Mouse (Mus musculus) frontal cortex, postnatal 36 days (tissue): ENCODE results near the gene Arhgap24.

Source experiments
- DNase-seq, 2 experiments: peaks; one replicate each; pipeline ENCODE4 v3.0.0; 2022; ENCODE audit warnings: low spot score in 2 of 2

Arhgap24 gene

DNA sequence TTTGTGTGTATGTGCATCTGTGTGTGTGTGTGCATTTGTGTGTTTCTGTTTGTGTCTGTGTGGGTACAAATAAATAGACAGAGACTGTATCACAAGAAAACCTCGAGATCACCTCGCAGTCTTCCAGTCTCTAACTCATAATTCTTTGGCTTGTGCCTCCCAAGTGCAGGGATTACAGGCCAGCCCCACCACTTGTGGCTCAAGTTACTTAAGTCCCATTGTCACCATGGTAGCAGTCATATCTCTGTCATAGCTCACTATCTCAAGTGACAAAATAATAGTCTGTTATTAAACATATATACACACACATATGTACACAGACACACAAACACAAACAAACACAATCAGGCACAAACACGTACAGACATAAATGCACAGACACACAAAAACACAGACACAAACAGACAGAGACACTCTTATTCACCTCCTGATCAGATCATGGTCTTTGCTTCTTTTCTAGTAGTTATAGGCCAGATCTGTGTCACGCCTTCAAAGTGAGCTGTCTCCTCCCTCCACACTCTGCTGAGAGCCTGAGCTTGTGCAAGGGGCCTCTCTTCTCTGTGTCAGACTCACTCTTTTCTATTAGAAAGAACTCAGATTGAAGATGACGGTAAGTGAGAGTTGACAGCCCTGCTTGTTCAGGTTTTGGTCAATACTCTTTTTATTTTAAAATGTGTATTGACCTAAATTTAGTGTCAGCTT is 261.5 kb downstream of the Arhgap24 start:
- no peak for DNase-seq

DNA sequence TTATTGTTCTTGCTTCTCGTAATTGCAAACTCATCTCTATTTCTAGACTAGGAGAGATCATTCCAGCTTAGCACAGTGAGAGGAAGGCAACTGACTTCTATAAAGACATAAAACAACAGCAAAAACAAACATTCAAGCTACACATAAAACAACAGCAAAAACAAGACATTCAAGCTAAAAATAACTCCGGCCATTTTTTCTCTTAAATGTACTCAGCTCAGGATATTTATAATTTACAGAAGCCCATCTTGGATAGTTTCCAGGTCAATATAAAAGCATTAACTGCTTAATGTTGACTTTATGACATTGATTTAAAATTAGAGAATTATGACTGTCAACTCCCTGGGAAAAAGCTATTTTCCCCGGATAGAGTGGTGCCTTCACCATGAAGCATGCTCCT is 262.2 kb downstream of the Arhgap24 start:
- DNase-seq: no peak

DNA sequence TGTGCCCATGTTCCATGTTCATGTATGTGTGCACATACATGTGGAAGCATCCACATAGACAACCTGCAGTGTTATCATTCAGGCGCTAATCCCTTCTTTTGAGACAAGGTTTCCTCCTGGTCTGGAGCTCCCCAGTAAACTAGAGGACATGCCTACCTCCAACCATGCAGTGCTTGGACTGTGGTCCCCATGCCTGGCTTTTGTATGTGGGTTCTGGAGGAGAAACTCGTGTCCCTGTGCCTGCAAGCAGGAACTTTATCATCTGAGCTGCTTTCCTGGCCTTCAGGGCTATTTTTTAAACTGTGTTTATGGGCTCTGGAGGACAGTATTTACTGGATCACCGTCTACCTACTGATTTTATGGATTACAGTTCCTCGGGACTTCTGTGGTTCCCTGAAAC is 262.9 kb downstream of the Arhgap24 start:
- DNase-seq: no peak

DNA sequence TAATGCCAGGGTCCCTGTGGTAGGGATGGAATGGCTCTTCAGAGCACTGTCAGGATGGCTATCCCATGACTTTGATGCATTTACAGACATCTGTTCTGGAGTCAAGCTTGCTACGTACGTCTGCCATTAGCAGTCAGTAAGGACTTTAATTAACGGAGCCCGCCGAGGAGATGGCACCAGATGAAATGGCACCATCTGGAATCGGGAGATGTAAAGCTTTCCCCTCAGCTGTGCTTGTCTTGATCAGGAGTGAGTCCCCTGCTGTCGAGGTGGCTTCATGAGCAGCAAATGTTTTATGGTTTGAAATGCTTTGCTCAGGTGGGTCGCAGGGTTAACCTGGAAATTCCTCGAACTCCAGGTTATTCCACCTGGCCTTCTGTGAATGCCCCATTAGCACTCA is 267.0 kb downstream of the Arhgap24 start:
- no peak for DNase-seq

DNA sequence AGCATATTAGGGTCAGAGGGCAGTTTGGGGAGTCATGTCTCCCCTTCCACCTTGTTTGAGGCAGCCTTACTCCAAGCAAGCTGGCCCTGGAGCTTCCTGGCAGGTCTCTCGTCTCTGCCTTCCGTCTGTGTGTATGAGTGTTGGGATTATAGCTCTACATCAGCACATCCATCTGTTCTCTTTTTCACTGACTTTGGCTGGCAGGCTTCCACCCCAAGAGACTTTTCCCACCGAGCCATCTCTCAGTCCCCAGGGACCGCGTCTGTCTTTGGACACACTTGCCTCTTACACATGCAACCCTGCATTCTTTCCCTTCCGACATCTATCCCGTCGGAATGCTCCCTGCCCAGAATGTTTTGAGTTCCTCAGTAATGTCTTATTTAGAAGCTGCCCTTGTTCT is 267.8 kb downstream of the Arhgap24 start:
- DNase-seq: peak; percentile 18 to 37

DNA sequence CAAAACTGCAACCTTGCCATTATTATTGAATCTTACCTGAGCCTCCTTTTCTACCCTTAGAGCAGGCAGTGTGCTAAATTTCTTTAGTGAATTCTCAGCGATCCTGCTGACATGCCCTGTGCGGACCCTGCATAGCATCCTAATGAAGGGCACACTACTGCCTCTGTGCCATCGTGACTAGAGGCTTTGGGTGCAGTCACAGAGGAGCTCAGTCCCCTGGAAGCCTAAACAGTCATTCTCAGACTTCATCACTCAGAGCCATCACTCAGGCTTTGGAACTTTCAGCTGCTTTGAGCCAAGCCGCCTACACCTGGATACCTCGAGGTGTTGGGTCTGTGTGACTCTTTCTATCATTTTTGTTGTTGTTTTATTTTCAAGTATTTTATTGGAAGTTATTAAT is 269.5 kb downstream of the Arhgap24 start:
- no peak for DNase-seq

DNA sequence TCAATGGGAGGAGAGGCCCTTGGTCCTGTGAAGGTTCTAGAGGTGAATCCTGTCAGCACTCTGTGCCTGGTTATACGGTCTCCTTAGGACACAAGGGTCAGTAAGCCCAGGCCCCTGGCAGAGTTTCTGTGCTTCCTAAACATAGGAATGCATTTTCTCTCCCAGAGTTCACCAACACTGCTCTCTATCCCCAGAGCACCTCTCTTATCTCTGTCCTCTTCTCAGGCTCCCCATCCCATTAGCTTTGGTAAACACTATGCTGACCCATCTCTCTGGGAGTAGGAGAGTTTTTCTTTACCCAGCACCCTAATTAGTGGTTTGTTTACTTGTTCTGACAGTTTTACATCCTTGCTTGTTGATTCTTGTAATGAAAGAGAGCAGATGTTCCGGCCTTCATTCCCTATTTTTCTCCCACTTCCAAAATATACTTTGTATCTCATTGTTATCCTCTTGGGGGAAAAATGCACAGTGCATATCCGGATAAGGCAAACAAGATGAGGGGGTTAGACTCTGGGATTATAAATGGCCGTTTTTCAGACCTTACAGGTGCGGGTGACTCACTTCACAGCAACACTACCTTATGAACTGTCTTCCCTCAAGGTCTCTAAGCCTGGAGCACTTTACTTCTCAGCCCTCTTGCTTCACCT is 270.6 kb downstream of the Arhgap24 start:
- no peak for DNase-seq

DNA sequence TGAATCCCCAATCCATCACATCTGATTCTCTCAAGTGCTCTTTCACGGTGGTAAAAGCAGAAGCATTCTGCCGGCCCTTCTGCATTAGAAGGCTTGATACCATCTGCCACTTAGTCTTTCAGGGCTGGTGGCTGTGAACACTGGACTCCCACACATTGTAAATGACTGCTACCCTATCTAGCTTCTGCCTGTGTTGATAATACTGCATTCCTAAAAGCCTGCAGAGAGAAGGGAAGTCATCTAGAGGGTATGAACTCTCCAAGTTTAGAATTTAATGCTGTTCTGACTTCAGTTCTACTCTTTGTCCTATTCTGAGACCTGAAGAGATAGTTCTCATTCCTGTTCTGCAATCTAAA is 271.1 kb downstream of the Arhgap24 start:
- peak; percentile 6 to 14 for DNase-seq

DNA sequence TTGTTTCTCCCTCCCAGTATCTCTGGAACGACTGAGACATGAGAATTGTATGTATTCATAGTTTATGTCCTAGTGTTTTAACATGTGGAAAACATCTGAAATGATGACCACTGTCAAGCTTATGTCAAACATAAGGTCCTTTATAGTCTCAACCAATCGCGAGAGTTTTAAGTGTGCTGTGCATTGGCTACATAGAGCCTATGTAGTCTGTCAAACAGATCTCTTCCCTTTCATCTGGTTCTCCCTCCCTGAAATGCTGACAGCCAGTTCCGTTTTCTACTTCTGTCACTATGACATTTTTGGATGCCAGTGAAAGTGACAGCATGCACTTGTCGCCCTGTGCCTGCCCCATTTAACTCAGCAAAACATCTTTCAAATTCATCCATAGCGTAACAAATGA is 275.8 kb downstream of the Arhgap24 start:
- no peak for DNase-seq

DNA sequence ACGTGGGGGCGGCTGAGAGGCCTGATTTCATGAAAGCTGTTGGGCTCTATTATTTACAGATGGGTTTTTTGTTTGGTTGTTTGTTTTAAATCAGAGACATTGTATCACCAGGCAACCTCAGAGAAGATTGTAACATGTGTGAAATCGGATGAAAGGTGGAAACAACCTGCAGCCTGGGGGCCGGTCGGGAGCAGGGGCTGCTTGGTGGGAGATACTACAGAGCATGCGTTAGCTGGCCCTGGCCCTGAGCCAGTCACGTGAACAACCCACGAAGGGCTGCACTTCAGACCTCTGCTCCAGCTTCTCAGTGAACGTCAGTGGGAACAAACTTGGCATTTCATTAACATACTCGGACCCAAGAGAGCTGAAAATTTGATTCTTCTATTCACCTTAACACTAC is 284.5 kb downstream of the Arhgap24 start:
- DNase-seq: no peak

DNA sequence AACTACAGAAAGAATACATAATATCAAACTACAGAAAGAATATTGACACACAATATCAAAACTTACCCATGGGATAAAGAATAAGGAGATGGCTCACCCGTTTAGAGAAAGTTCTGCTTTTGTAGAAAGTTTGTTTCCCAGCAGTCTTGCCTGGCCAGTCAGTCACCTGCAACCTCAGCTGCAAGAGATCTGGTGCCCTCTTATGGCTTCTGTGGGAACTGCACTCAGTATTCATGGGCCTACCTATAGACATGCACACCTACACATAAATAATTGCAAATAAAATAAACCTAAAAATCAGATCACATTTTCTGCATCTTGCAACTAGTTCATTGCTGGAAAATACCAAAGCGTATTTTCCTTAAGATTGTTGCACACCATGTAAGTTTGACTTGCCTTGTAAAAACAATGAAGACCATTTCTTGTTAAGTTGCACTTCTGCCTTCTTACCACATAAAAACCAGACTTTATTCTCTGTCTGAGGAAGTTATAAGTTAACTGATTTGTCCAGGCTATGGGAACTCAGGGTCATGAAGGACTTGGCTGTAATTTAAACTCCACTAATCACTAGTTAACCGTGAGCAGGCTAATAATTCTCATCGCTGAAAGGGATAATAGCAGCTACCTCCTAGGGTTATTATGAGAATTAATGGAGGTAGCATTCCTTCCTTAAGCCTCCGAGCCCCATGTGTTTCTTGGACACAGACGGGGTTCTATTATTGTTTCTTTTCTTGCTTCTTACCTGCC is 285.3 kb downstream of the Arhgap24 start:
- no peak for DNase-seq

DNA sequence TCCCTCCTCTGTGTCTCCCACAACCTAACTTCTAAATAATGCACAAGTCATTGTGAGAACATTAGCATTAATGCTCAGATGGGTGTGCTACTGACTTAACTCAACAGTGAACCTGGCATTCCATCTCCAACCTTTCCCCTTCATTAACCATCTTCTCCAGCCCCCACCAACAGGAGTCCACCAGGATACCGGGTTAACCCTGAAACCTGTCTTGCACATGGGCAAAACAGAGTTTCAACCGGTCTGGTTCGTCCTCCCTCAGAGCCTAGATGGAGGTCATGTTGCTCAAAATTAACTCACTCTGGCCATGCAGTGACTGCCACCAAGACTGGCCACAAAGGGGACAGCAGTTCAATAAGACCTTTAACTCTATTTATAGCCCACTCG is 285.9 kb downstream of the Arhgap24 start:
- no peak for DNase-seq

DNA sequence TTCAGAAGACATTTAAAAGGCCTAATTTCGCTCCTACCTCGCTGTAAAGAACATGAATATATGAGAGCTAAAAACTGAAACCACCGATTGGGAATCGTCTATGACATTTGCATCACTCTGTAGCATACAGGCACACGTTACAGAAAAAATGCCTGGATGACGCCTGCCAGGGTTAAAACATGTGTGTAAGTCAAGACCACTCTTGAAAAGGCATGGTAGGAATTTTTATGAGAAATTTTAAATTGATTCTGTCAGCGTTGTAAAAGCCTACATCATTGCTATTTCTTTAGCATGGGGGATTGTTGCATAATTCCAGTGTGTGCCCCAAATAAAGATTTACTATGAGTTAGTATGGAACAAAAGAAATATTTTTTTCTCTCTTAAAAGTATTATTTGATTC is 286.6 kb downstream of the Arhgap24 start:
- no peak for DNase-seq

DNA sequence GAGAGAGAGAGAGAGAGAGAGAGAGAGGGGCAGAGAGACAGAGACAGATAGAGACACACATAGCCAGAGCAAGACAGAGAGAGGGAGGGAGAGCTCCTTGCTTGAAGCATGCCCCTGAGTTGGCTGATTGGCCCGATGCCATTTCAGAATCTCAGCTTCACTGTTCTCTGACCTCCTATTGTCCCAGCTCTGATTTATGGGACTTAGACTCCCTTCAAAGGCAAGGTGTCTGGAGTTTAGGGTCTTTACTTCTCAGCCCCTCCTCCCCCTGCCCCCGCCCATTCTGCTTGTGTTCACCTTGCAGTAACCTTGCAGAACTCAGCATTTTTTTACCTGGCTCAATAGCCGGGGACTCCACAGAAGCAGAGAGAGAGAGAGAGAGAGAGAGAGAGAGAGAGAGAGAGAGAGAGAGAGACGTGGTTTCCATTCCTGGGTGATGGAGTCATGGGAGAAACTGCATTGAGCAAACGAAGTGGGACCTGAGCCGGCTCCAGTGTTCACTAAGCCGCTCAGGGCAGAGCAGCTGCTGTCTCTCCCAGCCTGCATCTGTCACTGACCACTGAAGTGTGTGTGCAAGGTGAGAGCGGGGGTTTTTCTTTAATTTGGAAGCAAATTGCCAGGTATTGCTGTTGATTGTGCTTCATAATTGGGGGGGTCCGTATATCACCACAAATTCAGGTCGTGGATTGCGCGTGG is 287.3 kb downstream of the Arhgap24 start:
- no peak for DNase-seq

DNA sequence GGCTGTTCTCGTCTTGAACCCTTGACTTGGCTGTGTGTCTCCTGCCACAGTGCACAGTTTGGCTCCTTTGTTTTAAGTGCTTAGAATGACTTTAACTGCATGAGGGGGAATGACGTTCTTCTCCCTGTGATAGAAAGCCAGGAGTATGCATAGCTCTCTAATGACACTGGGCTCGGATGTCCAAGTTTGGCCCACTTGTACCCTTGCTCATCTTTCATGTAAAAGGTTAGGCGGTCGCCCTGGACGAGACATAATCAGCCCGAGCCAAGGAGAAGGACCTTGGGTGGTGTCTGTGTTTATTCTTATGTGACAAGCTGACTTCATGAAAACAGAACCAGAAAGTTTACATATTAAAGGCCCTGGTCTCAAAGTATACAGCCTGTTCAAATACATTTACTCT is 289.4 kb downstream of the Arhgap24 start:
- DNase-seq: no peak

DNA sequence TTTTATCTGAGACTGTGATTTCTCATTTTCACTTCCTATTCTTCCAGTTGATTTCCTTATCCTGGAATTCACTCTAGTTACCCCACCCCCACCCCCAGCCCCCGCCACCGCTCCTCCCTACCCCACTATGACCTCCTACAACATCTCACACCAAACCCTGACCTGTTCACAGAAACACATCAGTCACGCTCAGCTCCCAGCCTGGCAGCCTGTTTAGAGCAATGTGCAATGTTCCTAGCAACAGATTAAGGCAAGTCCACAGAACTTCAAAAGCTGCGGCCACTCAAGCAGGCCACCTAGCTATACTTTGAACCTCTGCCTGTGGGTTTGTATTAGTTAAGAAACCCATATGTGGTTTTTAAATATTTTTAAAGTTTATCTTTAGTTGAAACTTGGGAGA is 293.3 kb downstream of the Arhgap24 start:
- DNase-seq: no peak

DNA sequence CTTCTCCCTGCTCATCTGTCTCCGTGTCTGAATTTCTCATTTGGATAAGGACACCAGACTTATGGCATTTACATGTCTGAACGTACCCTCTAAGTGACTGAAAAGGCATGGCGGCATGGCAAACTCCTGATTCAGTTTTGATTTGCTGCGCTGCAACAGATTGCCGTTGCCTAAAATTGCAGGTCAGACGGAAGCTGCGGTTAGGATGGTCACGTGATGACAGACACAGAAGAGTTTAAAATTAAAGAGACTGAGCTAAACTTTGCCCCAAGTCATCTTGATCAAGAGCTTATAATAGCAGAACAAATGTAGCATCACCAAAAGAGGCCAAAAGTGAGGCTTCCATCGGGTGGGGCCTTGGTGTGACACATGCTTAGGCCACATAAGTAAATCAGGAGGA is 296.1 kb downstream of the Arhgap24 start:
- DNase-seq: no peak

DNA sequence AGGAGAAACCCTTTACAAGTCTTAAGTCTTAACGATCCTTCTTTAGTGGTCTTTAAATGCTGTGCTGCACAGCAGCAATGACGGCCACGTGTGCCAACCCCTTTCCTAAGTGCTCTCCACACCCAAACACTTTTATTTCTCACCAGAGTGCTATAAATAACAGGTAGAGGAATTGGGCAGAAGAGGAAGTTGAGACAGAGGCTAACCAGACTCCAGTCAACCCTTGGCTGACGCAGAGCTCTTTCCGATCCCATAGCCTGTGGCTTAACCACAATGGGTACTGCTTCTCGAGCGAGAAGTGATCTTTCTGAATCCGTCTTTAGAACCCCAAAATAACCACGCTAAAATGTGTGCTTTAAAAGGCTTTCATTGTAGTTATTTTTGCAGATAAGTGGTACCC is 296.7 kb downstream of the Arhgap24 start:
- DNase-seq: no peak

DNA sequence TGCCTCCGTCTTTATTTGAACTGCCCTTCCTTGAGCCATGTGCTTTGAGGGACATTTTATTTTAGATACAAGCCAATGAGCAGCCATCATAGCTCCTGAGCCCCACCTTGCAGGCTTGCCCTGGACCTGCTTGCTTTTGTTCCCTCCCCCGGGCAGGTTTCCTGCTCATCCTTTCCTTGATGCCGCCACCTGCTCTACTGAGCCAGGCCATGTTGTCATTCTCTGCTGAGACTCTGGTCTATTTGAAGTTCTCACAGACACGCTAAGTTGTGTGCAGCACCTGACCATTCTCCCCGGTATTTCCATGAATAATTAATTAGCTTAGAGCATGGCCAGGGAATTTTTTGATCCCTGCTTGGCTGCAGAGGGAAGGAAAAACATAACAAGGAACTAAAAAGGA is 297.1 kb downstream of the Arhgap24 start:
- no peak for DNase-seq

DNA sequence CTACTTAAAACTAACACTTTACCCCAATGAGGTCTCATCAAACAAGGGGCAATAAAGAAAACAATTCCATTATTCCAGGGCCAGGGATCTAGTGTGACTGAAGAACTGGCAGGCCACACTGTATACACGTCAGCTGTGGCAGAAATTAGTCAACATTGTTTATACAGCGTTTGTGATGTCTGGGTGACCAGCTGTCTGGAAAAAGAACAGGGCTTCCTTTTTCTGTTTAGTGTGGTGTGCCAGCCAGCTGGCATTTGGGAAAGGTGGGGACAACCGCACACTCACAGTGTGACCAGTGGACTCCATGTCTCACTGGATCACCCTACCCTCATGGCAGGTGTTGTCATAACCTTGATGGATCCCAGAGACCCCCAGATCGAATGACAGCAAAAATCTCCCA is 302.4 kb downstream of the Arhgap24 start:
- DNase-seq: no peak

DNA sequence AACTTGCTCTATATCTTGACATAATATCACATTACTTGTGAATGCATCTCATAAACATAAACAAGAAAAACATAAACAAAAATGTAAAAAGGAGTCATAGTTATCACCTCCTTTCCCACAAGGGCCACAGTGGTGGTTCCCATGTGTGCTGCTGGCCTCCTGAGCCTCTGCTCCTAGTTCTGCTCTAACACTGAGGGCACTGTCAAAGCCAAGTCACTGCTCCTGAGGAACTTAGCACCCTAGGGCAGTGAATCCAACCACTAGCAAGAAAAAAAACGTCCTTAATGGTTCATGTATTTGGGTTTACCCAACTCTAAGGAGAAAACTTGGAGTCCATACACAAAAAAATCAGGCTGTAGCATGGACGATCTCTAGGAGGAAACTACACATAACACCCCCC is 304.9 kb downstream of the Arhgap24 start:
- no peak for DNase-seq

DNA sequence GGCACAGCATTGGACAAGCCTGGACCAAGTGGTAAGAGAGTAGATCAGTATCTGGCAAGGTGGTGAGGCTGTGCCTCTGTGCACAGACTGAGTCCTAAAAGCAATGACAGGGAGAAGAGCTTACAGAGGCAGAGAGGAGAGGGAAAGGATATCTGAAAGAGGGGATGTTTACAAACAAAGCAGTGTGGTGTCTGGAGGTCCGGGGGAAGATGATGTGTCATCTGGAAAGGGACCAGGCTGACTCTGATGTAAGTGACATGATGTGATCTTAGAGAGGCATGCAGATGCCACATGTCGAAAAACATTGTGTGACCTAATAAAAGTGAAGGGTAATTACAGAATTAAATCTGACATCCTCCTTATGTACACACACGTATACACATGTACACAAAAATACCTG is 307.2 kb downstream of the Arhgap24 start:
- DNase-seq: no peak

DNA sequence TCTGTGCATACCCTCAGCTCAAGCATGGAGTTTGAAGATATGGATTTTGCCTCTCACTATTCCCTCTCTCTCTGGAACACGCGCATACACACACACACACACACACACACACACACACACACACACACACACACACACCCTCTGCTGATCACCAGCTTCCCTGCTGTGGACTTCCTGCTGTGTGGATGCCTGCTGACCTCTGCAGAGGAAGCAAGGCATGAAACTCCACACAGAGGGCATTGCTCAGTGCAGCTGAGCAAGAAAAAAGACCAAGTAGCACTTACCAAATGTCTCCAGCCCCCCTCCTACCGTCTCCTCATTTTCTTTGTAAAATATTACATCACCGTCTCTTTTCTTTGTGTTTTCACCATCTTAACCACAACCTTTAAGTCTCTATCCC is 310.1 kb downstream of the Arhgap24 start:
- DNase-seq: no peak
